Mouse (Mus musculus) induced T-regulatory cell, adult 2 months (primary cell): ENCODE measurements around the gene Ncaph2.

Source experiments
- DNase-seq: peaks from one replicate; pipeline ENCODE4 v3.0.0-alpha.2; 2012; ENCODE audit warnings: low read depth

Gene Ncaph2

GRCm38 (mm10) chr15:89343325-89343724 is 12.2 kb upstream of the Ncaph2 start:
- peak; percentile 44 for DNase-seq

GRCm38 (mm10) chr15:89350447-89350846 is 5.1 kb upstream of the Ncaph2 start:
- DNase-seq: no peak

- no peak for DNase-seq
These were observed 4.2 kb upstream of the Ncaph2 start for GRCm38 (mm10) chr15:89351302-89351701.

- no peak for DNase-seq
These were observed 3.5 kb upstream of the Ncaph2 start for GRCm38 (mm10) chr15:89352054-89352453.

- DNase-seq: no peak
These were observed 2.7 kb upstream of the Ncaph2 start for GRCm38 (mm10) chr15:89352795-89353194.

GRCm38 (mm10) chr15:89353837-89354236 is 1.7 kb upstream of the Ncaph2 start:
- DNase-seq: no peak

- no peak for DNase-seq
These were observed 1.1 kb upstream of the Ncaph2 start for GRCm38 (mm10) chr15:89354455-89354854.

GRCm38 (mm10) chr15:89356372-89356771 is 853 bp downstream of the Ncaph2 start:
- peak; percentile 89 for DNase-seq

- no peak for DNase-seq
These were observed 3.3 kb downstream of the Ncaph2 start for GRCm38 (mm10) chr15:89358784-89359183.

GRCm38 (mm10) chr15:89363051-89363450 is 7.5 kb downstream of the Ncaph2 start:
- DNase-seq: no peak

- DNase-seq: no peak
These were observed 9.6 kb downstream of the Ncaph2 start for GRCm38 (mm10) chr15:89365141-89365551.

- no peak for DNase-seq
These were observed 16.5 kb downstream of the Ncaph2 start for GRCm38 (mm10) chr15:89372068-89372467.

- no peak for DNase-seq
These were observed 17.0 kb downstream of the Ncaph2 start for GRCm38 (mm10) chr15:89372536-89372935.

GRCm38 (mm10) chr15:89373027-89373761 is 17.7 kb downstream of the Ncaph2 start:
- peak; percentile 94 for DNase-seq

- DNase-seq: peak; percentile 94
These were observed 18.3 kb downstream of the Ncaph2 start, which contains the start of gene Sco2 for GRCm38 (mm10) chr15:89373762-89374248. Gene Sco2 (minus strand): TSS chr15:89373846.

- no peak for DNase-seq
These were observed 18.8 kb downstream of the Ncaph2 start for GRCm38 (mm10) chr15:89374340-89374739.

- no peak for DNase-seq
These were observed 19.4 kb downstream of the Ncaph2 start for GRCm38 (mm10) chr15:89374801-89375534.

- no peak for DNase-seq
These were observed 20.5 kb downstream of the Ncaph2 start for GRCm38 (mm10) chr15:89376040-89376439.

GRCm38 (mm10) chr15:89376957-89377356 is 21.4 kb downstream of the Ncaph2 start, which contains the start of gene Tymp:
Gene Tymp (minus strand): TSS chr15:89377039.
- no peak for DNase-seq

GRCm38 (mm10) chr15:89377362-89377761 is 21.8 kb downstream of the Ncaph2 start:
- DNase-seq: no peak

GRCm38 (mm10) chr15:89377938-89378828 is 22.7 kb downstream of the Ncaph2 start:
- peak; percentile 17 for DNase-seq

- DNase-seq: peak; percentile 46
These were observed 23.4 kb downstream of the Ncaph2 start, which contains the start of gene Odf3b for GRCm38 (mm10) chr15:89378831-89379401. Gene Odf3b (minus strand): TSS chr15:89379282.
